Mouse (Mus musculus) embryonic fibroblast, embryonic 13.5 days (primary cell): ENCODE results near the gene Pik3c2b.
A peak's percentile ranks its signal among the peaks of the same experiment; 100 is the strongest.

Experiments used
- CTCF ChIP-seq: IDR thresholded peaks from 2 replicates; pipeline ENCODE4 v1.5.1; 2011; ENCODE audit warnings: mild to moderate bottlenecking, control low read depth, low read length, moderate library complexity, borderline replicate concordance; ENCODE audit not compliant: insufficient read depth
- POLR2A ChIP-seq: IDR thresholded peaks from 2 replicates; pipeline ENCODE4 v1.6.1; 2011; ENCODE audit warnings: low read depth, mild to moderate bottlenecking, control low read depth, low read length, moderate library complexity

DNA sequence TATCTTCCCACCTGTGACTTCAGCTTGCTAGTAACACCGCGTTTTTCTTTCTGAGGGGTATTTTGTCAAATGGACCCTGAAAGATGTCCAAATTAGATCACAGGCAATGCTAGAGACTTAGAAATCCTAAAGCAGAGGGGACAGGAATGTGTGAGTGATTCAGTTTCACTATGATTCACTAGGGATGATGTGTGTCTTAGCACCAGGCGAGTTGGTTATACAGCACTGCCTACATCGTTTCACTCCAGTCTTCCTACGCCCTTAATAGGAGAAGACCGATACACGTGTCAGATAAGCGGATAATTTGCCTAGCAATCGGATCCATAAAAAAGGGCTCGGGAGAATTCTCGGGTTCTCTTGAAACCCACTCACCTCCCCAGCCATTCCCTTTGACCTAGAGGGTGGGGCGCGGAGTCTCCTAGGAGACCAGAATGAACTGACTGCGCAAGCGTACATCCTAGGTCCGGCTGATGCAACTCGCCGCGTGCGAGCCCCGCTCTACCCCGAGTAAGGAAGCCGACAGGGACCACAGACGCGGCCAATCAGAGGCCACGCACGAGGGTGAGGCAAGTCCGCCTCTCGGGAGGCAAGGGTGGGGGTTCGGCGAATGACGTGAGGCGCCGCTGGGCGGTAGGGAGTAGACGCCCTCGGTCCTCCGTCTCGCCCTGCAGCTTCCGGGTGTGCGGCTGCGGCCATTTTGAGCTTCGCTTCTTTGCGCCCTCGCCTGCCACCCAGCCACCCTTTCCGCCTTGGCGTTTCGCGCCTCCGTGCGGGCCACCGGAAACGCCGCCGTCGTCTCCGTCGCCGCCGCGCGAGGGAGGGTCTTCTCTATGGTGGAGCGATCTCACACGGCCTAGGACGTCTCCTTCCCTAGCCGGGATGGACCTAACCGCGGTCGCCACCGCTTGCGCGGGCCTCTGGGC lies 85.4 kb downstream of the Pik3c2b start, which contains the start of gene Ppp1r15b:
- TF ChIP-seq CTCF = no peak
- peak; percentile 81 for TF ChIP-seq POLR2A
